Mouse (Mus musculus): ENCODE data around the gene Capn9.

Gene Capn9

DNA sequence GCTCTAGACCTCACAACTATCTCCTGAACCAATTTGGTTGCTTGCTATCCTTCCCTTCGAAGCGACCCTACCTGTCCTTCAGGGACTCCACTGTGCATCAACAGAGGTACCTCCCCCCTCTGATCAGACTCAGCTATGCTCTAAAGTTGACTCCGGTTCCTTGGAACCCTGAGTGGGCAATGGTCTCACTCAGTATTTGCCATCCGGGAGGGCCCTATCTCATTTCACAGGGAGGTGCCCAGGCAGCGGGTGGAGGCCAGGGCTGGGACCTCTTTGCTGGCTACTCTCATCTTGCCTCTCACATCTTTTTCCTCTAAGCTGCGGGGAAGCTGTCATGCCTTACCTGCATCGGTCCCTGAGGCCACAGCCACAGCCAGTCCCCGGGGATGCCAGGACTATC is at the start of gene Capn9:
Gene Capn9 (plus strand): TSS at position 301 of the 400 bp plus-strand sequence.
- DNase-seq (ENCODE audit: low read depth, low spot score) = no peak

DNA sequence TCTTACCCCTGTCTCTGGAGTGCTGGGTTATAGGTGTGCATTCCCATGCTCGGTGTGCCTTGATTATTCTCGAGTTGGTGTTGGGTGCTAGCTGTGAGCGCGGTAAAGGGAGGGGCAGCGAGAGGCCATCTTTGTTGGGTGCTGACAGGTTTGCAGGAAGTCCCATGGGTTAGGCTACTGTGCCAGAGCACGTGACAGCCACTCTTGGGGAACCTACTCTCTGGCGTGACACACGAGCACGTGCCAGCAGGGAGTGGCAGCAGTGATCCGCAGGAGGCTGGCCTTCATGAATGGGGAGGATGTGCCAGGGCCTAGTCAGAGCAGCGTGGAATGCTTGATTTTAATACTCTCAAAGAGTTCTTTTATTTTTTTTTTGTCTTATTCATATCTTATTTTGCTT is 49.6 kb upstream of the Capn9 start:
- DNase-seq (ENCODE audit: low read depth, low spot score) = no peak

DNA sequence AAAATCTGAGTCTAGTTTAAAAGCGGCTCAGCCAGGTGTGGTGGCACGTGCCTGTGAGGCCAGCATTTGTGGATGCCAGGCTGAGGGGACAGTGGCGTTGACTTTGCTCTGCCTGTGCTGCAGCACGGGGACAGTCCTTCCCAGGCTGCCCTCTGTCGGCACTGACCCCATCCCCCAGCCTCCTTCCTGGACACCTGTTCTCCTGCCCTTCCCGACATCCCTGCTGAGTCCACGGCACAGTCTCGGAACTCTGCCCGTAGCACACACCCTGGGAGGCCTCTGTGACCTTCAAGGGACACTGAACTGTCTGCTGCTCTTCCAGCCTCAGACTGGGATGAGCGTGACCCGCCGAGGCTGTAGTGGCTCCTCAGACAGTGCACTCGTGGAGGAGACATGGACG is 45.8 kb upstream of the Capn9 start:
- peak; percentile 42 for DNase-seq (ENCODE audit: low read depth, low spot score)

DNA sequence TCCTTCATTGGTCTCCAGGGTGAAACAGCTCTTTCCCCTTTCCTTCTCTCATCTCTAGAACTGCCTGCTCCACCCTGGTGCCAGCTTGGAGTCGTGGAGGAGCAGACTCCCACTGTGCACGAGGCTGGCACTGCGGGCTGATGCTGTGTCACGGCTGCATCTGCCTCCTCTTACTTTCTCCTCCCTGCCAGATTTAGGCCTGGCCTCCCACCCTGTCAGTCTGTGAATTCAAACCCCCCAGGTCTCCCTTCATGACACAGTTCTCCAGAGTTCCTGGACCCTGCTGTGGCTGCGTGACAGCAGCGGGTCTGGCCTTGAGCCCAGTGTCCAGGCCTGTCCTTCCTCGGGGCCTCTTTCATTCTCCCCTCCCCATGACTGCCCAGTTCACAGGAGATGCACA is 45.4 kb upstream of the Capn9 start:
- no peak for DNase-seq (ENCODE audit: low read depth, low spot score)

DNA sequence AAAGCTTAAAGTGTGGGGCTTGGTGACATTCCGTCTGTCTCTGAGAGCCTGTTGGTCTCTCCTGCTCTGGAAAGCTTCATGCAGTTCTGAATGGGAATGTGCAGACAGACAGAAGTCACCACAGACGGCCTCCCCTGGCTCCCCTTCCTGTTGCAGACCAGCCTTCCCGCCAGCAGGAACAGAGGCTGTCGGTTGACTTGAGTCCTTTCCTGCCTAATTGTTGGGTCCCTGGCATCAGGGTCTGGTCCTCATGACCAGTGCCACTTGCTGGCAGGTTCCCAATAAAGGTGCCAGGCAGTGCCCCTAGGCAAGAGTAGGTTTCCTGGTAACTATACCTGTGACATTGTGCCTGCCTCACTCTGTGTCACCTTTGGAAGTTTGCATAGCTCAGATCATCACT is 44.9 kb upstream of the Capn9 start:
- no peak for DNase-seq (ENCODE audit: low read depth, low spot score)

DNA sequence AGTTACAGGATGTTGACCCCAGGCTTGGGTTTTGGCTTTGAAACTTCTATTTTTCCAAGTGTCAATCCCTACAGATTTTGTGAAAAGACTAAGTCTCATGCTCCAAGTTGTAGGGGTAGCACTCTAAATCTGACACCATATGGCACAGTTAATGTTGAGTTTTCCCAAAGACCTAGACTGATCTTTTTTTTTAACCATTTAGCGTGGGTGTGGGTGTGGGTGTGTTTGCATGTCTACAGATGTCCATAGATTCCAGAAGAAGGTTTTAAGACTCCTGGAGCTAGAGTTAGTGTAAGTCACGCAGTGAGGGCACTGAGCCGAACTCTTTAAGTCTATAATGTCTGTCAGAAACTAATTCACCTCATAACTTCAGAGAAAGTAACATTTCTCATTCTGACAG is 43.3 kb upstream of the Capn9 start:
- DNase-seq (ENCODE audit: low read depth, low spot score) = no peak

DNA sequence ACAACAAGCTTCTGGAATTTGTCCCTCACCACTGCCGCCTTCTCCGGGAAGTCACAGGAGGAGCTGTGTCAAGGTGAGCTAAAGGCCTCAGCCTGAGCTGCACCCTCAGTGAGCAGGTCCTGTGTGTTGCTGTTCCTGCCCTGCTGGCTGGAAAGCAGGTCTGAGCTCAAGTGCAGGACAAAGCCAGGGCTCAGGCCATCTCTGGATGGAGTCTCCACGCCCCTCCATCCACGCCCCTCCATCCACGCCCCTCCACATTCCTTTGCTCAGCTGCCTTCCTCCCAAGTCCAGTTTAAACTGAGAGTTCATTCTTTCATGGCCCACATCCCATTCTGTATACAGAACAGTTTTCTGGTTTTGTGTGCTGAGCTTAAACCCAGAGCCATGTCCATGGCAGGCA is 40.5 kb upstream of the Capn9 start:
- no peak for DNase-seq (ENCODE audit: low read depth, low spot score)

DNA sequence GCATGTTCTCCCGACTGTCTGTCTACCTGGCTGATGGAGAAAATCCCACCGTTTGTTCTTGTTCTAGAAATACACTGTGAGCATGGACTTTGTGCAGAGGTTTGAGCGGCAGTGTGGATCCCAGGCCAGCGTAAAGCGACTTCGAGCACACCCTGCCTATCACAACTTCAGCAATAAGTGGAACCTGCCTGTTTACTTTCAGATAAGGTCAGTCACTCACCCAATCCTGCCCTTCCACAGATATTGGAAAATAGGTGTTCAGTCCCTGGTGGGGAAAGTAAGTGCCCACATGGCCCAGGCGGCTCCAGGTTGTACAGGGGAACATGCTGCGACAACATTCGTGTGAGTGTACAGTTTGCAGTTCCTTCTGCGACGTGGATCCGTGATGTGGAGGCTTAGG is 35.0 kb upstream of the Capn9 start:
- DNase-seq (ENCODE audit: low read depth, low spot score) = no peak

DNA sequence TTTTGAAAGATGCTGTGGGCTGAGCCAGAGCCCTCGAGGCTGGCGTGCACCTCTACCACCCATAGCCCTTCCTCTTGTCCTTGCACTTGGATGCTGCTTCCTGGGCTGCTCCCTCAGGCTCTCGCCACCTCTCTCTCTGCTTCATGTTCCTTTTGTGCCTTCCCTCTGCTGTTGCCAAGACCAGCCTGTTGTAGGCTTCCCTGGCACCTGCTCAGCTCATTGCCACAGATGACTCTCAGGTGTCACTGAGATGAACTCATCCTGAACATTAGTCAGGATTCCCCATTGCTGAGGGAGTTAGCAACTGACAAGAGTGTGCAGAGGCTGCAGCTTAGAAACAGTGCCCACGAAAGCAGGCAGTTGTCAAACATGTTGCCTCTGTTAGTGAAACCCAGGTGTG is 33.9 kb upstream of the Capn9 start:
- no peak for DNase-seq (ENCODE audit: low read depth, low spot score)

DNA sequence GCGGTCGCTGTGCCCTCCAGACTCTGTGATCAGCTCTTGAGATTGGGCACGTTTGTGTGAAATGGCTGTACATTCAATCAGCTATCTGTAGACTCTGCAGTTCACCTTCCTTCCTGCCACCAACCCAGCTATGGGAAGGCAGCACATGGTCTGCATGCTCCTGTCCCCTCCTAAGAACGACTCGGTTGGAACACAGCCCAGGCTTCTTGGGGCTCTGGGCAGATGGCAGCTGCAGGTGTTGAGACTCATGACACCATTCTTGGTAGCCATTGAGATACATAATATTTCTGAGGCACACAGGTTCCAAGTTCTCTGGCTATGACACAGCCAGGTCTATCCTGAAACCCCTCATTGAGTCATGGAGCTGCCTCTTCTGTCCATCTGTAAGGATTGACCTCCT is 32.6 kb upstream of the Capn9 start:
- DNase-seq (ENCODE audit: low read depth, low spot score) = no peak

DNA sequence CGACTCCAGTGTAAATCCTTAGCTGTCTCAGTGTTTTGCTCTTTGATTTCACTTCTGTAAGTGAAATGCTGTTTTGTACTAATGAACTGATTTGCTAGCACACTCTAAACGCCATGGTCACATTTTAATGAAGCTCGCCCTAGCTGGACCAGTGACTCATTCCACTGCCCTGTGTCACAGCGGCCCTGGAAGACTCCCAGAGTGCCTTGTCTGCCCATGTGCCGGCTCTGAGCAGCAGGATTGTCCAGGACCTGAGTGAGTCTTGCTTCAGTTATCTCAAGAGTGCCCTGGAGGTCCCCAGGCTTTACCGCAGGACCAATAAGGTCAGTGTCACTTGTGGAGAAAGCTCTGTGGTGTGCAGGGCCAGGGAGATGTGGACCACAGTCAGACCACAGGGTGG is 29.5 kb upstream of the Capn9 start:
- no peak for DNase-seq (ENCODE audit: low read depth, low spot score)

DNA sequence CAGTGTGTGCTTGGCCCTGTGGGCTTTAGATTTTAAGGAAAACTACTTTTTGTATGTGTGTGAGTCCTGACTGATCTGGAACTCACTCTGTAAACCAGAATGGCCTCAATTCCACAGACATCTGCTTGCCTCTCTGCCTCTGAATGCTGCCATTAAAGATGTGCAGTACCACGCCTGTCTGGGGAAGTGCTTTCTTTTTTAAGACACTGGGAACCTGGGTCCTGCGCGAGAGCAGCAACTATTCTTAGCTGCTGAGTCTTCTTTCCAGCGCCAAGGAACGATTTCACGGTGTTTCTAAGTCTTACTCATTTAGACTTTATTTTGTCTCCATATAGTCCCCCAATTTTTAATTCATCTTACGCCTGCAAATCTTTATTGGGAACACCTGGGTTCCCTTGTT is 29.1 kb upstream of the Capn9 start:
- DNase-seq (ENCODE audit: low read depth, low spot score) = no peak

DNA sequence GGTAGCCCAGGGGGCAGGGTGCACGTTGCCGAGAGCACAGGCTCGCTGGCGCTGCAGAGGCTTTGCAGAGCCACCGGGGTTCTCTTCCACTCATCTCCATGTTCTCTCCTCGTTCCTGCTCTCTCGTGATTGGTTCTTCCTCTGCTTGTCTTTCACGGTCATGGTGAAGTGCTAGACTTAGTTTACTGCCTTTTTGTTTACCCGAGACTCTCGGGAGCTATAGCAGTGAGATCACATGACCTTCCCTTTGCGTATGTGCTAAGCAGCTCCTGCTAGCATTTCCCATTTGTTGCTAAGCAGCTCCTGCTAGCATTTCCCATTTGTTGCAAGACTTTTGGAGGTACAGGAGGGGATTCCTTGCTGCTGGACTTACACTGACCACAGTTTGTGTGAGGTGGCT is 28.6 kb upstream of the Capn9 start:
- DNase-seq (ENCODE audit: low read depth, low spot score) = no peak

DNA sequence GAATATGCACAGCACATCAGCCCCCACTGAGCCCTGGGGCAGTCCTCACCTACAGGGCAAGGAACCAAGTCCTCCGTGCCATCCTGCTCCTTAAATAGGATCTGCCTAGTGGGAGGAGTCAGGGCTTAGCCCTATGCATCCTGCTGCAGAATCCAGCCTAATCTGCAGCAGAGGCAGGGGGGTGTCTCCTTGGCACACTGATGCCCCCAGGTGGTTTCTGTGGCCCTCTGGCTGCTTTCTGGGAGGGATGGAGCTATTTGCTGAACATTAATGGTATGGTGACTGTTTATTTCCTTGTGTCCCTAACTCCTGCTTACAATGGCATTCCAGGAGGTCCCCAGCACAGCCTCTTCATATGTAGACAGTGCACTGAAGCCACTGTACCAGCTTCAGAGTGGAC is 27.7 kb upstream of the Capn9 start:
- DNase-seq (ENCODE audit: low read depth, low spot score) = no peak

DNA sequence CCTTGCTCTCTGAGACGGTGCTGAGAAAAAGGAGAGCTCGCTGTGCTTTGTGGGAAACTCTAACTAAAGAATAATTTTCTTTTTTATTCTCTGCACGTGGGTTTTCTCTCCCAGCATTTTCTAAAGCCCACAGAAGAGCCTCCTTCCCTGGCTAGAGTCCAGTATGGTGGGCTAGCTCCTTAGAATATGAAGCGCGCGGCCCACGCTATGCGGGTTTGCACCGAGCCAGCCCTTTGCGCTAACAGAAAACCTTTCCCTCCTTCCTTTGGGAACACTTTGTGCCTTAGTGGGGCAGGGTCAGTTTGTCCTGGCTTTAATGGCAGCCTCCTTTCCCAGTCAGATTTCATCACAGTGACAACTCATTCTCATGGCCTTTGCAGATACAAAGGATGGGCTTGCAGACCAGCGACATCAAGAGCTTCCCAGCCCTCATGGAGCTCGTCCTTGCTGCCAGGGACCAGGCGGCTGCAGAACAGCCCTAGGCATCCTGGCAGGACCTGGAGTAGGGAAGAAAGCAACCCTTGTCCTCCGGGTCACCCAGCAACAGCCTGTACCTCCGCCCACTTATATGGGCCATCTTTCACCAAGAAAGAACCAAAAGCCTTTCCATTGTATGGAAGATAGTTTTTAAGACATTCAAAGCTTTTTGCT is 24.8 kb upstream of the Capn9 start:
- DNase-seq (ENCODE audit: low read depth, low spot score) = no peak

DNA sequence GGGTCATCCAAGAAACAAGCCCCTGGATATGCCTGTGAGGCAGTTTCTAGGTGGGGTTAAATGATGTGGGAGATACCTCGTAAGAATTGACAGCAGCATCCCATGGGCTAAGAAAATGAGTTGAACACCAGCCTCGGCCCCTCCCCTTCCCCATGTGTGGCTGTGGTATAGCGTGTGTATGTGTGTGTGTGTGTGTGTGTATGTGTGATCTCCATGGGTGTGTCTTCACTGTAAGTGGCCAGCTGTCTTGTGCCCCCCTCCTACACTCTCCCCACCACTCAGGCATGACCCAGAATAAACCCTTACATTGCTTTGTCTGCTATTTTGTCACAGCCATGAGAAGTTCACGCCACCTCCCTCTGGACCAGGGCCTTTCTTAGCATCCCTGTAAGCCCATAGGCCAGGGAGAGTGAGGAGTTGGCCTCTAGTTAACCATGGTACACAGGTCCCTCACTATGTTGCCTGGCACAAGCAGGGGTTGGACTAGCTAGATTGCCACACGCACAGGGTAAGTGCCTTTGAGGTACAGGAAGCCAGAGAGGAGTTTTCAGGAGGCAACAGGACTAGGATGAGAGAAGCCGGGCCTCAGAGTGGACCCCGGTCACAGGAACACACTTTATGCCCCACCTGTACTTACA is 20.7 kb upstream of the Capn9 start:
- DNase-seq (ENCODE audit: low read depth, low spot score) = no peak

DNA sequence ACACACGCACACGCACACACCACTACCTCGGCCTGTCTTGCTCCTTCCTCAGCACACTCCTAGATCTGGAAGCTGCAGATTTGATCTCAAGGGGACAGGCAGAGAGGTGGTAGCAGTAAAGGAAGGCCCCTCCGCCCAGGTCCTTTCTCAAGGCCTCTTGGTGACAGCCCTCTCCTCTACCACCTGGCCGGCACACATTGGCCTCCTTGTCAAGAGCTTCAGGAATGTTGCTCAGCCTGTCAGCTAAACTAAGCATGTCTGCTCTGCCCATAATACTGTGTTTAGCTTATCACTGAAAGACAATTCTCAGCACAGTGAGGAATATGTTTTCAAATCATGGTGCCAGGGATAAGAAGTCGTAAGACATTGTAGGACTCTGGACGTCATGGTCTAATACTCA is 19.7 kb upstream of the Capn9 start:
- no peak for DNase-seq (ENCODE audit: low read depth, low spot score)

DNA sequence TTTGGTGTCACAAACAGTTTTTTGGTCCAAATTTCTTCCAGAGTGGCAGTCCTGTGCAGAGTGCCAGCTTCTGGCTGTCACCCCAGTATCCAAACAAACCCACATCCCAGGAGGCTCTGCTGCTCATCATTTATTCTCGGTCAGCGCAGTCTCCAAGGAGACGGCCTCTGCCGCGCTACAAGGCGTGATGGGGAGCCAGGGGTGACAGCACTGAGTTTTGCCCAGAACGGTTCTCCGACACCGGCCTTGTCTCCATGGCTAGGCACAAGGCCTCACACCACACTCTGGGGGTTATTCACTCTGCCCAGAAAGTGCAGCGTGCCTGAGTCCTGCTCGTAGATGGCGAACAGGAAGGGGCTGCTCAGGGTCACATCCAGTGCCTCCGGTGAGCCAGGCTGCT is 19.3 kb upstream of the Capn9 start:
- DNase-seq (ENCODE audit: low read depth, low spot score) = no peak

DNA sequence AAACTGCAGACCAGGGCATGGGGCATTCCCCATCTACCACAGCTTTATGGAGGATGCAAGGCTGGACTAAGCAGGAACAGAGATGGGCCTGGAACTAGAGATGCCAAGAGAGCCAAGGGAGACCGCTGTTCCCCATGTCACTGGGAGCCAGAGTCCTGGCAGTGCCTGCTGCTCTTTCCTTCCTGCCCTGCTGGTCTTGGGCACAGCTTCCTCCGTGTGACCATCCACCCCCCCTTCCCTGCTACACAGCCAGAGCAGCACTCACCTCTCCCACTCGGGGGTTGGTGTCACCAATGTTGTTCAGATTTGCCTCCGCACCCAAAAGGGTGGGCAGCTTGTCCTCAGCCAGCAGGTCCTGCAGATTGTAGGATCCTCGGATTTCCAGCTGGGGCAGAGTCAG is 18.4 kb upstream of the Capn9 start:
- DNase-seq (ENCODE audit: low read depth, low spot score) = no peak

DNA sequence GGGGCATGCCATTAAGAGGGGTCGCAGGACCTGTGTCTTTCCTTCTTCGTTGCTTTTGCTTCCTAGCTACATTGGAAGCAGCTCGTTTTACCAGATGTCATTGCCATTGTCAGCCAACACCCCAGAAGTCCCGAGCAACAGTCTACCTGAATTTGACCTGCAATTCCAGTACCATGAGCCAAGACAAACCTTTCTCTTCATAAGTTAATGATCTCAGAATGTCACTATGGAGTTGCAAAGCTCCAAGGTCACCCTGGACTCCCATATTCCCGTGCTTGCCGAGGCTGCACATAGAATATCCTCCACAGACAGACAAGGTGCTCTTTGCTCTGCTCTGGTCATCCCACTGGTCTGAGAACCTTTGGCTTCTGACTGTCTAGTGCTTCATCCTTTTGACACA is 8.8 kb upstream of the Capn9 start:
- no peak for DNase-seq (ENCODE audit: low read depth, low spot score)

DNA sequence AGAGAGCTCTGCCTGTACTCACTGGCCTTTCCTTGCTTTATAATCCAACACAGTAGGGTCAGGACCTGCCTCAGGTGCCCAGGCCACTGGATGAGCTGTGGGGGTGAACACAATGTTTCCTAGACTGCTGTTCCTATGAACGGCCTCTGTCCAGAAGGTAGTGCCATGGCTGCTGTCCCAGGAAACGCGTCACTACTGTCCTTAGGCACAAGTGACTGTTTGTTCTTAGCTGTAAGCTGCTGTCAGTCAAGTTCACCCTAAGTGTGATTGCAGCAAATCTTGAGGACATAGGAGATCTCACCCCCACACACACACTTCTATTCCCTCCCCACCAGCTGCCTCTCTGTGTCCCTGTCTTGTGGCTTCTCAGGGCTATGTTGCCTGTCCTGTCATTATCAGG is 8.3 kb upstream of the Capn9 start:
- DNase-seq (ENCODE audit: low read depth, low spot score) = no peak

DNA sequence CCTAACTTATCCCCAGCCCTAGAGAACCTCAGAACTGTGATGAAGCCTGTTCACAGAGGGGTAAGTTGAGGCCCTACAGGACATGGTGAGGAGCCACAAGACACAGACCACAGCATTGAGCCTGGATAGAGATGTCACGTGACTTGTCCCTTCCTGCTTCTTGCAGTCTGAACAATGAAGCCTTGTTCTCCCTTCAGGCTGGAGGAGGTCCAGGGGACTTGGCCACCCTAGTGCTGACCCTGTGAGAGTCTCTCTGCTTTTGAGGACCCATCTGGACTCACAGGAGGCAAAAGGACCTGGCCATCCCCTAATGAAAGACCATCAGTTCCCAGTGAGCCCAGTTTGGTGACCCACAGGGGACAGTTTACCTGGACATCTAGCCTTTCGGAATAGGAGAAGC is 6.8 kb upstream of the Capn9 start:
- no peak for DNase-seq (ENCODE audit: low read depth, low spot score)

DNA sequence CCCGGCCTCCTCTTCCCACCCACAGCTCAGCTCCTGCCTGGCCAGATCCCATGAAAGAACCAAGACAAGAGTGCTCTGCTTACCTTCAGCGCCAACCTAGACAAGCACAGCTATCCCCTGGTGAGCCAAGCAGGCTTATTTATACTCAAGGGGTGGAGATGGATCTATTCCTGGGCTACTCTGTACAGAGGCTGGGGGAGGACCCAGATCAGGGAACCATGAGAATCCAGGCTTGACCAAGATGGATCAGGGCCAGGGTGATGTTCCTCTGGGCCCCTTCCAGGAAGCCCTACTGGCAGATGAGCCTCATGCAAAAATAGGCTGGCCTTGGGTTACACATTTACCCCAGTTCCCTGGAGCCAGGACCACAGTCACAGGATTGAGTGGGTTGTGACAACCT is 6.3 kb upstream of the Capn9 start, which contains the start of gene Agt:
Gene Agt (minus strand): TSS at position 114 of the 400 bp plus-strand sequence.
- peak; percentile 94 for DNase-seq (ENCODE audit: low read depth, low spot score)

Data from skeletal muscle tissue, adult 2 months (tissue).